Mouse (Mus musculus): ENCODE measurements around the gene Hspa12a. TPM values are rescaled to one million over a fixed set of nuclear protein-coding genes. Genes with fewer than 3 reads are reported as not detected.

Hspa12a gene
- total and polyA plus RNA-seq, 2 experiments, result 1.0 to 1.1 TPM

GRCm38 (mm10) chr19:58872381-58873259 is 70.8 kb downstream of the Hspa12a start:
- Histone ChIP-seq H3K4me1 (ENCODE audit: control insufficient read depth, insufficient read depth, low read length) (no peaks in the 10 kb centered on the region), H3K4me3 (ENCODE audit: insufficient read depth, low read depth, low read length) (no peak overlapping the region), H3K27ac (replicated peaks; ENCODE audit: insufficient read depth, low read depth, low read length) (no peak overlapping the region), H3K36me3 (ENCODE audit: control insufficient read depth, insufficient read depth, low read length) (no peaks in the 10 kb centered on the region), H3K27me3 (ENCODE audit: control insufficient read depth, insufficient read depth, low read length) (no peaks in the 10 kb centered on the region), H3K79me2 (ENCODE audit: control insufficient read depth, insufficient read depth, low read length) (no peaks in the 10 kb centered on the region), H3K9ac (ENCODE audit: low read depth, low read length) (no peak overlapping the region)
- no peak for TF ChIP-seq POLR2A (IDR thresholded peaks at IDR 0.05; ENCODE audit: extremely low read depth, insufficient read depth, low read length)
- TF ChIP-seq CTCF (IDR thresholded peaks at IDR 0.05; ENCODE audit: low read depth, low read length), result no peak
- DNase-seq (ENCODE audit: extremely low read depth, low read depth, low spot score), result no peak
- 77% methylated on average over 11 of the region's 11 CpGs for WGBS

GRCm38 (mm10) chr19:58871878-58872277 is 71.6 kb downstream of the Hspa12a start:
- Histone ChIP-seq H3K4me1 (ENCODE audit: control insufficient read depth, insufficient read depth, low read length) (no peaks in the 10 kb centered on the region), H3K36me3 (ENCODE audit: control insufficient read depth, insufficient read depth, low read length) (no peaks in the 10 kb centered on the region), H3K27me3 (ENCODE audit: control insufficient read depth, insufficient read depth, low read length) (no peaks in the 10 kb centered on the region), H3K9ac (ENCODE audit: low read depth, low read length) (no peak overlapping the region), H3K79me2 (ENCODE audit: control insufficient read depth, insufficient read depth, low read length) (no peaks in the 10 kb centered on the region), H3K27ac (replicated peaks; ENCODE audit: insufficient read depth, low read depth, low read length) (no peak overlapping the region), H3K4me3 (ENCODE audit: insufficient read depth, low read depth, low read length) (no peak overlapping the region)
- WGBS, result 71% methylated on average over 6 of the region's 6 CpGs
- TF ChIP-seq POLR2A (IDR thresholded peaks at IDR 0.05; ENCODE audit: extremely low read depth, insufficient read depth, low read length) (no peak), CTCF (IDR thresholded peaks at IDR 0.05; ENCODE audit: low read depth, low read length) (no peak)
- DNase-seq (ENCODE audit: extremely low read depth, low read depth, low spot score), result no peak

GRCm38 (mm10) chr19:58866651-58867050 is 76.8 kb downstream of the Hspa12a start:
- no peaks in the 10 kb centered on the region for H3K27me3 ChIP-seq (ENCODE audit: control insufficient read depth, insufficient read depth, low read length)
- no peak for DNase-seq (ENCODE audit: extremely low read depth, low read depth, low spot score)
- WGBS, result 85% methylated on average over 4 of the region's 4 CpGs
- TF ChIP-seq POLR2A (IDR thresholded peaks at IDR 0.05; ENCODE audit: extremely low read depth, insufficient read depth, low read length), result no peak
- TF ChIP-seq CTCF (IDR thresholded peaks at IDR 0.05; ENCODE audit: low read depth, low read length), result no peak
- no peak overlapping the region for H3K27ac ChIP-seq (replicated peaks; ENCODE audit: insufficient read depth, low read depth, low read length)
- no peak overlapping the region for H3K4me3 ChIP-seq (ENCODE audit: insufficient read depth, low read depth, low read length)
- H3K36me3 ChIP-seq (ENCODE audit: control insufficient read depth, insufficient read depth, low read length), result no peaks in the 10 kb centered on the region
- peaks cover 4% of the 10 kb centered on the region for H3K4me1 ChIP-seq (ENCODE audit: control insufficient read depth, insufficient read depth, low read length)
- H3K9ac ChIP-seq (ENCODE audit: low read depth, low read length), result no peak overlapping the region
- no peaks in the 10 kb centered on the region for H3K79me2 ChIP-seq (ENCODE audit: control insufficient read depth, insufficient read depth, low read length)

DNA sequence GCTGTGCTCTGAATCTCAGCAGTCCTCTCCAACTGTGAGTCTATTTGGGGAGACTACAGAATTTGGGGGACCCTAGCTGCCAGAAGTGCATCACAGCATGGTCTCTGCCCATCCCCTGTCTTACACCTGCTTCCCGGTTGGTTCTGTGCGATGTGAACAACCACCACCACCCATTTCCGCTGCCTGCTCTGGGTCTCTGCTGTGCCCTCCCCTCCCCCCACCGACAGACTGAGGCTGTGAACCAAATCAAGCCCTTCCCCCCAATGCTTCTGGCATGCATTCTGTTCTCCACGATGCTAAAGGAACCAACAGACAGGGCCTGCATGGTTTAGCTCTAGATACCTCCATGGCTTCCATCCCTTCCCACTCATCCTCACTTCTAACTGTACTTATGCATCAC is 78.2 kb downstream of the Hspa12a start:
- TF ChIP-seq CTCF (IDR thresholded peaks at IDR 0.05; ENCODE audit: low read depth, low read length) (no peak), POLR2A (IDR thresholded peaks at IDR 0.05; ENCODE audit: extremely low read depth, insufficient read depth, low read length) (no peak)
- no peak overlapping the region for H3K4me3 ChIP-seq (ENCODE audit: insufficient read depth, low read depth, low read length)
- H3K4me1 ChIP-seq (ENCODE audit: control insufficient read depth, insufficient read depth, low read length), result peaks cover 6% of the 10 kb centered on the region
- no peaks in the 10 kb centered on the region for H3K36me3 ChIP-seq (ENCODE audit: control insufficient read depth, insufficient read depth, low read length)
- no peak overlapping the region for H3K27ac ChIP-seq (replicated peaks; ENCODE audit: insufficient read depth, low read depth, low read length)
- H3K27me3 ChIP-seq (ENCODE audit: control insufficient read depth, insufficient read depth, low read length), result no peaks in the 10 kb centered on the region
- H3K9ac ChIP-seq (ENCODE audit: low read depth, low read length), result no peak overlapping the region
- no peaks in the 10 kb centered on the region for H3K79me2 ChIP-seq (ENCODE audit: control insufficient read depth, insufficient read depth, low read length)
- 47% methylated on average over 5 of the region's 5 CpGs for WGBS
- DNase-seq (ENCODE audit: extremely low read depth, low read depth, low spot score), result no peak

GRCm38 (mm10) chr19:58864006-58864573 is 79.4 kb downstream of the Hspa12a start:
- H3K4me1 ChIP-seq (ENCODE audit: control insufficient read depth, insufficient read depth, low read length), result peaks cover 6% of the 10 kb centered on the region
- H3K4me3 ChIP-seq (ENCODE audit: insufficient read depth, low read depth, low read length), result no peak overlapping the region
- no peaks in the 10 kb centered on the region for H3K79me2 ChIP-seq (ENCODE audit: control insufficient read depth, insufficient read depth, low read length)
- no peak overlapping the region for H3K27ac ChIP-seq (replicated peaks; ENCODE audit: insufficient read depth, low read depth, low read length)
- 63% methylated on average over 1 of the region's 1 CpGs for WGBS
- H3K9ac ChIP-seq (ENCODE audit: low read depth, low read length), result no peak overlapping the region
- peak; percentile 39 for DNase-seq (ENCODE audit: extremely low read depth, low read depth, low spot score)
- no peaks in the 10 kb centered on the region for H3K27me3 ChIP-seq (ENCODE audit: control insufficient read depth, insufficient read depth, low read length)
- TF ChIP-seq POLR2A (IDR thresholded peaks at IDR 0.05; ENCODE audit: extremely low read depth, insufficient read depth, low read length), result no peak
- TF ChIP-seq CTCF (IDR thresholded peaks at IDR 0.05; ENCODE audit: low read depth, low read length), result no peak
- no peaks in the 10 kb centered on the region for H3K36me3 ChIP-seq (ENCODE audit: control insufficient read depth, insufficient read depth, low read length)
